Mouse (Mus musculus): ENCODE data around the gene Bglap.

DNA sequence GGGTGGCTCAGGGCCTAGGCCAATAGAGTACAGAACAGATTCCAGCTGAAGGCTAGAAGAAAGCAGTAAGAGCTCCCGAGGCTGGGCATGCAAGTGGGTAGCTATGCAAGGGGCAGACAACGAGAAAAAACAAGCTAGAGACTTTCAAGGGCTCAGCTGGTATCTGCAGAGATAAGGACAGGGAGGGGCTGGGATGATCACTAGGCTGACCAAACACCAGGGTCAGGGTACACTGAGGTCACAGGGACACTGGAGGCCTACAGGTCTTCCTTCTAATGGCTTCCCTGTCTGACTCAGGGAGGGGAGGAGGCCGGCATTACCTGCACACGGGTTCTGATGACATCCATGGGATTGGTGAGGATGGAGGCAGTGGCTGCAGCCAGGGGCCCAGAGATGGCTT is 31.4 kb upstream of the Bglap start:
- TF ChIP-seq POLR2AphosphoS2 (IDR thresholded peaks at IDR 0.05; ENCODE audit: low read depth, low read length) (no peak), EP300 (IDR thresholded peaks at IDR 0.05; ENCODE audit: low read length) (no peak), POLR2A (IDR thresholded peaks at IDR 0.05; ENCODE audit: low read depth, low read length) (no peak), CTCF (conservative IDR thresholded peaks at IDR 0.05 in 1 of 2, IDR thresholded peaks at IDR 0.05 in 1 of 2; ENCODE audit: low read depth in 2 of 2, low read length in 2 of 2) (no peak), MEF2A (IDR thresholded peaks at IDR 0.05; ENCODE audit: borderline replicate concordance, low read depth, low read length) (no peak), NELFE (IDR thresholded peaks at IDR 0.05; ENCODE audit: low read depth, low read length) (no peak), ZNF384 (IDR thresholded peaks at IDR 0.05; ENCODE audit: low read depth, low read length) (no peak), ZKSCAN1 (IDR thresholded peaks at IDR 0.05; ENCODE audit: borderline replicate concordance, low read depth, low read length) (no peak), KAT2A (IDR thresholded peaks at IDR 0.05; ENCODE audit: insufficient replicate concordance, low read length) (no peak), MAZ (IDR thresholded peaks at IDR 0.05; ENCODE audit: low read depth, low read length) (no peak), USF1 (IDR thresholded peaks at IDR 0.05; ENCODE audit: low read depth, low read length) (no peak)

All from CH12.LX (cell line).